Mouse (Mus musculus): ENCODE data around the gene Fam89b. TPM values are rescaled to one million over a fixed set of nuclear protein-coding genes. Genes with fewer than 3 reads are reported as not detected.

Gene Fam89b
- polyA plus RNA-seq, 1 experiment from 2014 or later, result 68.1 TPM

GRCm38 (mm10) chr19:5734325-5734724, 4.9 kb upstream of the Fam89b start:
- Histone ChIP-seq H3K27ac (no peak overlapping the region), H3K9ac (no peak overlapping the region), H3K4me2 (no peak overlapping the region), H3K4me3 (no peak overlapping the region), H3K9me3 (replicated peaks) (no peaks in the 10 kb centered on the region), H3K36me3 (peaks cover 5% of the 10 kb centered on the region; the same call in 1 of the 2 replicates), H3K27me3 (peaks cover 18% of the 10 kb centered on the region; the same call in 1 of the 2 replicates), H3K4me1 (replicated peaks) (peaks cover 25% of the 10 kb centered on the region)
- no peak for ATAC-seq (replicated peaks; ENCODE audit: insufficient number of reproducible peaks, insufficient read depth, low FRiP score, low read depth)
- WGBS, result 74% methylated on average over 9 of the region's 9 CpGs

- Histone ChIP-seq H3K9ac (peak overlapping the region; percentile 72), H3K27me3 (peaks cover 9% of the 10 kb centered on the region; the same call in 1 of the 2 replicates), H3K36me3 (peaks cover 5% of the 10 kb centered on the region; the same call in 1 of the 2 replicates), H3K4me1 (replicated peaks) (peaks cover 46% of the 10 kb centered on the region), H3K4me3 (peak overlapping the region; percentile 78), H3K4me2 (peak overlapping the region; percentile 76), H3K27ac (peak overlapping the region; percentile 48; the same call in 1 of the 2 replicates), H3K9me3 (replicated peaks) (no peaks in the 10 kb centered on the region)
- ATAC-seq (replicated peaks; ENCODE audit: insufficient number of reproducible peaks, insufficient read depth, low FRiP score, low read depth), result peak; percentile 73
- under 1% methylated on average over 47 of the region's 47 CpGs for WGBS
These were observed 2.0 kb upstream of the Fam89b start for GRCm38 (mm10) chr19:5731264-5731978.

GRCm38 (mm10) chr19:5730314-5731186, 1.1 kb upstream of the Fam89b start:
- H3K27me3 ChIP-seq, result peaks cover 1% of the 10 kb centered on the region; the same call in 1 of the 2 replicates
- peaks cover 49% of the 10 kb centered on the region for H3K4me1 ChIP-seq (replicated peaks)
- H3K4me2 ChIP-seq, result peak overlapping the region; percentile 76
- peak overlapping the region; percentile 72 for H3K9ac ChIP-seq
- no peak for ATAC-seq (replicated peaks; ENCODE audit: insufficient number of reproducible peaks, insufficient read depth, low FRiP score, low read depth)
- WGBS, result 71% methylated on average over 29 of the region's 29 CpGs
- H3K4me3 ChIP-seq, result peak overlapping the region; percentile 78
- peaks cover 5% of the 10 kb centered on the region; the same call in 1 of the 2 replicates for H3K36me3 ChIP-seq
- no peaks in the 10 kb centered on the region for H3K9me3 ChIP-seq (replicated peaks)
- no peak overlapping the region for H3K27ac ChIP-seq

GRCm38 (mm10) chr19:5728631-5729443, 616 bp downstream of the Fam89b start:
- H3K9ac ChIP-seq, result peak overlapping the region; percentile 94
- H3K27ac ChIP-seq, result peak overlapping the region; percentile 93
- no peaks in the 10 kb centered on the region for H3K9me3 ChIP-seq (replicated peaks)
- H3K4me2 ChIP-seq, result peak overlapping the region; percentile 84
- H3K27me3 ChIP-seq, result no peaks in the 10 kb centered on the region
- peak overlapping the region; percentile 78 for H3K4me3 ChIP-seq
- peaks cover 65% of the 10 kb centered on the region for H3K4me1 ChIP-seq (replicated peaks)
- ATAC-seq (replicated peaks; ENCODE audit: insufficient number of reproducible peaks, insufficient read depth, low FRiP score, low read depth), result peak; percentile 11; the same call in 1 of the 2 replicates
- 9% methylated on average over 37 of the region's 37 CpGs for WGBS
- peaks cover 5% of the 10 kb centered on the region; the same call in 1 of the 2 replicates for H3K36me3 ChIP-seq

GRCm38 (mm10) chr19:5727701-5728100, 1.8 kb downstream of the Fam89b start:
- WGBS, result 3% methylated on average over 14 of the region's 14 CpGs
- Histone ChIP-seq H3K4me1 (replicated peaks) (peaks cover 76% of the 10 kb centered on the region), H3K9ac (peak overlapping the region; percentile 94), H3K27ac (peak overlapping the region; percentile 93), H3K9me3 (replicated peaks) (no peaks in the 10 kb centered on the region), H3K4me2 (peak overlapping the region; percentile 84), H3K27me3 (no peaks in the 10 kb centered on the region), H3K4me3 (peak overlapping the region; percentile 78), H3K36me3 (peaks cover 12% of the 10 kb centered on the region)
- ATAC-seq (replicated peaks; ENCODE audit: insufficient number of reproducible peaks, insufficient read depth, low FRiP score, low read depth), result no peak

DNA sequence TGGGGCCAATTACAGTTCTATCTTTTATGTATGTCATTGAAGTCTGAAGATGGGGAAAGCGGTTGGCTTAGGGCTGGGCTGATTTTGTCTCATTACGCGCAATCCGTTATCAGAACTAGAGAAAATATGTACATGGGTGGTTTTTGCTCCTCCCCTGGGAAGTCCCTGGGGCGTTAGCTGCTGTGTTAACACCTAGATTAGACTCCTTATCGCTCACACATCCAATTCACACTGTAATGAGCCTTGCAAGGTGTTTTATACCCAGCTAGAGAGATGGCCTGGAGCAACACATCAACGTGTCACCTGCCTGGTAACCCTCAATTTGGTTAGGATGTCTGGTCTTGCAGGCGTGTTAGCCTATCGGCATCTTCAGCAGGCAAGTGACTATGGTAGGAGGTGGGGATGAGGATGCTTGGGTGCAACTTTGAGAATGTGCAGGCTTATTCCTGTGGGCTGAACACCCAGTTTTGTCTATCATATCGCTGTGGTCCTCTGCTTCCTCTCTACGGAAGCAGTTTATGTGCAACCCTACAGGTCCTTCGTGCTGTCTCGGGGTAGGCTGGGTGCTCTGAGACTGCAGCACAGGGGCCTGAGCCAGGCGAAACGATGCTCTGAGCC, 2.4 kb downstream of the Fam89b start:
- Histone ChIP-seq H3K4me2 (peak overlapping the region; percentile 84), H3K9ac (peak overlapping the region; percentile 46; the same call in 1 of the 2 replicates), H3K9me3 (replicated peaks) (no peaks in the 10 kb centered on the region), H3K27me3 (no peaks in the 10 kb centered on the region), H3K4me3 (peak overlapping the region; percentile 78), H3K27ac (peak overlapping the region; percentile 93), H3K36me3 (peaks cover 17% of the 10 kb centered on the region), H3K4me1 (replicated peaks) (peaks cover 78% of the 10 kb centered on the region)
- ATAC-seq (replicated peaks; ENCODE audit: insufficient number of reproducible peaks, insufficient read depth, low FRiP score, low read depth), result no peak
- WGBS, result 63% methylated on average over 15 of the region's 15 CpGs

DNA sequence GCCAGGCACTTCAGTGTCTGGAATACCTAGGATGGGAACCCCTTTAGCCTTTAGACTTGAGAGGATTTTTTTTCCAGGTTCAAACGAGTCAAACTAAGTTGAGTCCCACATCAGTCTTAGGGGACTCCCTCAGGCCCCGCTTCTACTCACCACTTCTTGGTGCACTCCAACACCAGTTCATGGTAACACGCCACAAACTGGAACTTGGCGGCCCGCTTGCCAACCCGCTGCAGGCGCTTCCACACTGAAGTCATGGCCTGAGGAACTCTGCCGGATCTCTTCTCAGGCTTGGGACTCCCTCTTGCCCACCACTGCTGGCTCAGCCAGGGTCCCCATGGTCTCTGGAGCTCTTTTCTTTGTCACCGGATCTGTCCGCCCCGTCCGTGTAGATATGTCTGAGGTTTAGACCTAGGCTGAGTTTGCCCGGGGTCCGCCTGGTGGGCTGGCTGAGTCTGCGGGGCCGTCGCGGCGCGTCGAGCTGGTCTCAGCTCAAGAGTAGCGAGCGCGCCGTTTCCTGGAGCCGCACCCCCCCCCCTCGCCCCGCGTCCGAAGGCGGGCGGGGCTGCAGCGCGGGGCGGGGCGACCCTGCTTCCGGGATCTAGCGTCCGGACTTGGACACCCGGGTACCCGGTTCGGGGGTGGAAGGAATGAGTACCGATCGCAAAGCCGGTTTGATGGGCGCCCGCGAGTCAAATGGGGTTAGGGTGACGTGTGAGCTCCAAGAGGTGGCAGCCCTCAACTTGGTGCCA, 3.5 kb downstream of the Fam89b start, which contains the start of gene Ehbp1l1:
Gene Ehbp1l1 (minus strand): TSS at position 551 of the 749 bp plus-strand sequence.
- ATAC-seq (replicated peaks; ENCODE audit: insufficient number of reproducible peaks, insufficient read depth, low FRiP score, low read depth), result peak; percentile 29; the same call in 1 of the 2 replicates
- peak within 1 kb of the TSS; percentile 93 for H3K27ac ChIP-seq
- no peaks in the 10 kb centered on the region for H3K9me3 ChIP-seq (replicated peaks)
- H3K4me3 ChIP-seq, result peak within 1 kb of the TSS; percentile 78
- 2% methylated on average over 49 of the region's 49 CpGs for WGBS
- no peaks in the 10 kb centered on the region for H3K27me3 ChIP-seq
- H3K9ac ChIP-seq, result peak within 1 kb of the TSS; percentile 72
- H3K4me1 ChIP-seq (replicated peaks), result peaks cover 70% of the 10 kb centered on the region
- H3K36me3 ChIP-seq, result peaks cover 27% of the 10 kb centered on the region
- peak within 1 kb of the TSS; percentile 84 for H3K4me2 ChIP-seq

GRCm38 (mm10) chr19:5725029-5725707, 4.3 kb downstream of the Fam89b start:
- Histone ChIP-seq H3K4me2 (peak overlapping the region; percentile 84), H3K27me3 (no peaks in the 10 kb centered on the region), H3K27ac (peak overlapping the region; percentile 93), H3K4me3 (peak overlapping the region; percentile 78), H3K36me3 (peaks cover 31% of the 10 kb centered on the region), H3K4me1 (replicated peaks) (peaks cover 62% of the 10 kb centered on the region), H3K9me3 (replicated peaks) (no peaks in the 10 kb centered on the region), H3K9ac (peak overlapping the region; percentile 72)
- 17% methylated on average over 12 of the region's 12 CpGs for WGBS
- peak; percentile 85 for ATAC-seq (replicated peaks; ENCODE audit: insufficient number of reproducible peaks, insufficient read depth, low FRiP score, low read depth)

- H3K9ac ChIP-seq, result peak overlapping the region; percentile 72
- H3K4me1 ChIP-seq (replicated peaks), result peaks cover 56% of the 10 kb centered on the region
- peak overlapping the region; percentile 78 for H3K4me3 ChIP-seq
- H3K27me3 ChIP-seq, result no peaks in the 10 kb centered on the region
- H3K27ac ChIP-seq, result peak overlapping the region; percentile 93
- H3K36me3 ChIP-seq, result peaks cover 36% of the 10 kb centered on the region
- peak; percentile 25 for ATAC-seq (replicated peaks; ENCODE audit: insufficient number of reproducible peaks, insufficient read depth, low FRiP score, low read depth)
- peak overlapping the region; percentile 84 for H3K4me2 ChIP-seq
- WGBS, result 27% methylated on average over 7 of the region's 7 CpGs
- H3K9me3 ChIP-seq (replicated peaks), result no peaks in the 10 kb centered on the region
These were observed 4.9 kb downstream of the Fam89b start for GRCm38 (mm10) chr19:5724549-5724941.
